Comparison of ENCODE assay signal across 8 mouse cellular contexts in the genomic region with DNA sequence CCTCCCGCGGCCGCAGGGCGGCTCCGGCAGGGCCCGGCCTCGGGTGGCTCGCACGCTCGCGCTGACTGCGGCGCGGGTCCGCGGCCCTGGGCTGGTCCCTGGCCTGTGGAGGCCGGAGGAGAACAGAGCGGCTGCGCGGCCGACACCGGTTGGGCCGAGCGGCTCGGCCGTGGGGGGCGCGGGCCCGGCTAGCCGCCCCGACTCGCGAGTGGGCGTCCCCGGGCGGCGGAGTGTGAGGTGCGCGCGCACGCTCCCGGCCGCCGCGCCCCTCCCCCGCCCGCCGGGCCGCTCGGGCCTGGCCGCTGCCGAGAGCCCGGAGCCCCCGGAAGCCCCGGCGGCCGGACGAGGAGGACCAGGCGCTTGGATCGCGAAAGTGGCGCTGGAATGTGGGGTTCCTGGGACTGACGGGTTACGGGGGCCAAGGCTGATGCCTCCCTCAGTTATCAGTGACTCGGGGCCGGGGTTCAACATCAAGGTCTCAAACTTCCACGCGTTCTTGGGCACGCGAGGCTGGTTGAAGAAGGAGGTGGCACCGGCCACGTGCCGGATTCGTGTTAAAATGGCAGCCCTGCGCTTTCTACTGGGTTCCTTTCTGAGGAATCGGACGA. TPM values are rescaled to one million over a fixed set of nuclear protein-coding genes. Genes with fewer than 3 reads are reported as not detected.
A peak's percentile ranks its signal among the peaks of the same experiment; 100 is the strongest.
DNase-seq lines count a peak whose midpoint lies in the region; ATAC-seq lines count a peak whose summit lies in the region.

No protein-coding gene starts in this region.

- ATAC-seq in frontal cortex, adult (ENCODE audit: low TSS enrichment): peak; percentile 56
- ATAC-seq in hindbrain, embryonic 11.5 days (ENCODE audit: low FRiP score): peak; percentile 92

- peak overlapping the region; percentile 94 for H3K9ac ChIP-seq in hindbrain, embryonic 11.5 days (ENCODE audit: low read depth, low read length)

- peak overlapping the region; percentile 94 for H3K27ac ChIP-seq in hindbrain, embryonic 11.5 days (ENCODE audit: low read depth, low read length)
- H3K27ac ChIP-seq in macrophage: peak overlapping the region; percentile 44

- H3K27me3 ChIP-seq in hindbrain, embryonic 11.5 days (ENCODE audit: control insufficient read depth, insufficient read depth, low read length): no peaks in the 10 kb centered on the region

- H3K4me2 ChIP-seq in hindbrain, embryonic 11.5 days (replicated peaks; ENCODE audit: low read depth, low read length): peak overlapping the region; percentile 90

- DNase-seq in NIH3T3 (ENCODE audit: low read depth): peak; percentile 83
- DNase-seq in cerebellum, adult 9-10 months: peak; percentile 73
- DNase-seq in hindbrain, embryonic 11.5 days (ENCODE audit: low spot score): peak; percentile 84
- peak; percentile 69 to 79 for DNase-seq in layer of hippocampus, postnatal 36 days
- peak; percentile 62 for DNase-seq in retina, postnatal 7 days (ENCODE audit: low read depth, low spot score)
- peak; percentile 24 for DNase-seq in urinary bladder, postnatal 10 days (ENCODE audit: low spot score)

- peak overlapping the region; percentile 85 for H3K4me3 ChIP-seq in hindbrain, embryonic 11.5 days (ENCODE audit: low read depth, low read length)
- peak overlapping the region; percentile 32 for H3K4me3 ChIP-seq in macrophage (ENCODE audit: inconsistent target)

- under 1% methylated on average over 58 of the region's 77 CpGs for WGBS in hindbrain, embryonic 11.5 days
- WGBS in macrophage (ENCODE audit: missing documents): 3% methylated on average over 55 of the region's 77 CpGs

- H3K9me3 ChIP-seq in hindbrain, embryonic 11.5 days (ENCODE audit: control insufficient read depth, low read length): no peaks in the 10 kb centered on the region

- H3K4me1 ChIP-seq in hindbrain, embryonic 11.5 days (replicated peaks; ENCODE audit: control insufficient read depth, insufficient read depth, low read length): peaks cover 6% of the 10 kb centered on the region

- H3K79me2 ChIP-seq in macrophage (ENCODE audit: inconsistent target): peaks cover 41% of the 10 kb centered on the region

- H3K36me3 ChIP-seq in hindbrain, embryonic 11.5 days (ENCODE audit: control insufficient read depth, insufficient read depth, low read length): no peaks in the 10 kb centered on the region
- H3K36me3 ChIP-seq in macrophage (ENCODE audit: inconsistent target): no peaks in the 10 kb centered on the region

RNA-seq across cellular contexts. Expression of a gene that starts 0.6 kb away (rescaled TPM):
- 48.4 and 68.5 TPM in 2 replicates for polyA plus RNA-seq in hindbrain, embryonic 11.5 days (2014; fragmentation: Nextera tagmentation; extraction: Ambion mirVana)
- 100 to 1,000 TPM; 128 to 140 TPM for total RNA-seq in layer of hippocampus, postnatal 36 days (2021)
- total RNA-seq in macrophage (2018; cell fraction: chromatin; rRNA removed): 100 to 1,000 TPM in 1 of 26 experiments, 10 to 100 TPM in 25; 19.0 to 132 (median 63.0) TPM
- total RNA-seq in macrophage (2018; cell fraction: cytosol; rRNA removed): 10 to 100 TPM; 15.0 to 30.4 (median 21.7) TPM
- 10 to 100 TPM; 21.9 to 88.3 (median 33.7) TPM for total RNA-seq in macrophage (2018; cell fraction: nucleus; rRNA removed)
- 16.2 to 40.0 TPM (median 25.0 TPM) in 3 replicates for polyA plus RNA-seq in macrophage (2018)

Comparison
In these comparisons a context has a peak if more than half of its experiments do, and no peak if none do; other contexts are left out.
1. Peak in every context shown above with its lines: DNase-seq, ATAC-seq, H3K4me3 ChIP-seq and H3K27ac ChIP-seq.
2. DNase-seq: peak in every context shown above with its lines; median percentile 84 in hindbrain, embryonic 11.5 days; 83 in NIH3T3; 74 in layer of hippocampus, postnatal 36 days; 73 in cerebellum, adult 9-10 months; 62 in retina, postnatal 7 days; 24 in urinary bladder, postnatal 10 days.